Mouse (Mus musculus) neural tube, embryonic 14.5 days (tissue): Measurements from ENCODE around the gene Slc19a2. TPM values are rescaled to one million over a fixed set of nuclear protein-coding genes. Genes with fewer than 3 reads are reported as not detected.
A peak's percentile ranks its signal among the peaks of the same experiment; 100 is the strongest.

Experiments used
- ATAC-seq: fragments of 200-750 bp; cut with Nextera tagmentation; 2 replicates; pipeline ENCODE4 v1.8.0; 2017; ENCODE audit warnings: low read depth, mild to moderate bottlenecking, moderate TSS enrichment, moderate library complexity
- H3K27ac ChIP-seq: fragments of 300-500 bp; sonication (generic); 2 replicates; pipeline ENCODE4 v1.5.1; 2014; ENCODE audit warnings: low read depth, mild to moderate bottlenecking, control low read depth, low read length, moderate library complexity, mixed read lengths
- H3K27me3 ChIP-seq: fragments of 300-500 bp; sonication (generic); 2 replicates; pipeline ENCODE4 v1.6.1; 2014; ENCODE audit warnings: low read length; ENCODE audit not compliant: control insufficient read depth, insufficient read depth
- H3K36me3 ChIP-seq: fragments of 300-500 bp; sonication (generic); 2 replicates; pipeline ENCODE4 v1.6.1; 2014; ENCODE audit warnings: low read length, mixed read lengths; ENCODE audit not compliant: control insufficient read depth, insufficient read depth
- H3K4me1 ChIP-seq: fragments of 300-500 bp; sonication (generic); 2 replicates; pipeline ENCODE4 v1.6.1; 2014; ENCODE audit warnings: low read length; ENCODE audit not compliant: control insufficient read depth, insufficient read depth
- H3K4me2 ChIP-seq: fragments of 300-500 bp; sonication (generic); 2 replicates; pipeline ENCODE4 v1.6.1; 2014; ENCODE audit warnings: mild to moderate bottlenecking, low read depth, low read length, control low read depth
- H3K4me3 ChIP-seq: fragments of 300-500 bp; sonication (generic); 2 replicates; pipeline ENCODE4 v1.5.1; 2014; ENCODE audit warnings: low read depth, low read length, control low read depth, mixed read lengths
- H3K9ac ChIP-seq: fragments of 300-500 bp; sonication (generic); replicated peaks from 2 replicates; pipeline ENCODE4 v1.6.1; 2014; ENCODE audit warnings: low read depth, mild to moderate bottlenecking, control low read depth, low read length, mixed read lengths
- H3K9me3 ChIP-seq: fragments of 300-500 bp; sonication (generic); 2 replicates; pipeline ENCODE4 v1.6.1; 2016; ENCODE audit warnings: low read length; ENCODE audit not compliant: control insufficient read depth
- WGBS: fragments of 180-500 bp; shearing (Covaris S2); extraction: QIAGEN DNeasy Blood & Tissue Kit; methylation state at CpG from one replicate; pipeline ENCODE4 v1.1.7; 2014; 5-methylcytosine and 5-hydroxymethylcytosine counted together
- polyA plus RNA-seq: library from polyadenylated mRNA; unstranded; fragments of >200 nt; fragmentation: Nextera tagmentation; extraction: Ambion mirVana; gene quantifications from 2 replicates; pipeline ENCODE4 v1.2.1, GENCODE M21; 2014

Slc19a2 gene
- polyA plus RNA-seq = 7.3 and 8.7 TPM in 2 replicates

- Histone ChIP-seq H3K4me1 (0 out of 2 replicates have a peak, but pooled peaks cover 10% of the 10 kb centered on the region), H3K9ac (peak within 1 kb of the TSS; percentile 64), H3K9me3 (no peaks in the 10 kb centered on the region), H3K36me3 (no peaks in the 10 kb centered on the region), H3K27ac (peak within 1 kb of the TSS; percentile 60), H3K4me2 (peak within 1 kb of the TSS; percentile 73), H3K4me3 (peak within 1 kb of the TSS; percentile 76), H3K27me3 (no peaks in the 10 kb centered on the region)
- WGBS = under 1% methylated on average over 59 of the region's 79 CpGs
- ATAC-seq = peak; percentile 96
Observed at GRCm38 (mm10) chr1:164248465-164249331, at the start of gene Slc19a2. TSS of gene Slc19a2 (plus strand) at chr1:164249046.

- Histone ChIP-seq H3K27me3 (no peaks in the 10 kb centered on the region), H3K27ac (no peak overlapping the region), H3K36me3 (no peaks in the 10 kb centered on the region), H3K9me3 (no peaks in the 10 kb centered on the region), H3K4me2 (no peak overlapping the region), H3K9ac (no peak overlapping the region), H3K4me1 (no peaks in the 10 kb centered on the region), H3K4me3 (no peak overlapping the region)
- WGBS = 91% methylated on average over 4 of the region's 4 CpGs
- no peak for ATAC-seq
Observed at GRCm38 (mm10) chr1:164199551-164199950, 49.3 kb upstream of the Slc19a2 start.

GRCm38 (mm10) chr1:164208437-164208836 is 40.4 kb upstream of the Slc19a2 start:
- Histone ChIP-seq H3K27me3 (no peaks in the 10 kb centered on the region), H3K9ac (no peak overlapping the region), H3K4me3 (no peak overlapping the region), H3K4me1 (no peaks in the 10 kb centered on the region), H3K36me3 (no peaks in the 10 kb centered on the region), H3K9me3 (no peaks in the 10 kb centered on the region), H3K27ac (no peak overlapping the region), H3K4me2 (no peak overlapping the region)
- no peak for ATAC-seq
- WGBS = 87% methylated on average over 2 of the region's 2 CpGs

GRCm38 (mm10) chr1:164210899-164211298 is 37.9 kb upstream of the Slc19a2 start:
- Histone ChIP-seq H3K4me1 (no peaks in the 10 kb centered on the region), H3K9ac (no peak overlapping the region), H3K27ac (no peak overlapping the region), H3K4me2 (no peak overlapping the region), H3K4me3 (no peak overlapping the region), H3K36me3 (no peaks in the 10 kb centered on the region), H3K9me3 (no peaks in the 10 kb centered on the region), H3K27me3 (no peaks in the 10 kb centered on the region)
- 82% methylated on average over 4 of the region's 4 CpGs for WGBS
- no peak for ATAC-seq

GRCm38 (mm10) chr1:164212686-164213085 is 36.2 kb upstream of the Slc19a2 start:
- Histone ChIP-seq H3K9ac (no peak overlapping the region), H3K4me1 (no peaks in the 10 kb centered on the region), H3K9me3 (no peaks in the 10 kb centered on the region), H3K4me2 (no peak overlapping the region), H3K36me3 (no peaks in the 10 kb centered on the region), H3K27me3 (no peaks in the 10 kb centered on the region), H3K27ac (no peak overlapping the region), H3K4me3 (no peak overlapping the region)
- no peak for ATAC-seq
- 87% methylated on average over 8 of the region's 8 CpGs for WGBS

DNA sequence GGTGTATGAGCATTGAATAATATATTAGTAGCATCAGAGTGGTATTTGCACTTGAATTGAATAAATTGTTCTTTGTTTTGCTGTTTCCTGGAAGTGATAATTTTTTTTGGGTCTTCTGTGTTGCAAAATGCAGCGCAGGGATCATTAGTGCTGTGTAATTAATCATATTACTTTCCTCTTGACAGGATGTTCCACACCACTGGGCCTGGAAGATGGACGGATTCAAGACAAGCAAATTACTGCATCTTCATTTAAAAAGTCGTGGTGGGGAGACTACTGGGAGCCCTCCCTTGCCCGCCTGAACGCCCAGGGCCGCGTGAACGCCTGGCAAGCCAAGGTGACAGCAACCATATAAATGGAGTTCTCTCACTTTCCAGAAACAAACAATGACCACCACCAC is 34.7 kb upstream of the Slc19a2 start:
- H3K4me3 ChIP-seq = no peak overlapping the region
- H3K9me3 ChIP-seq = no peaks in the 10 kb centered on the region
- H3K4me1 ChIP-seq = no peaks in the 10 kb centered on the region
- no peak for ATAC-seq
- H3K9ac ChIP-seq = no peak overlapping the region
- WGBS = 49% methylated on average over 8 of the region's 8 CpGs
- H3K27me3 ChIP-seq = no peaks in the 10 kb centered on the region
- H3K4me2 ChIP-seq = no peak overlapping the region
- no peak overlapping the region for H3K27ac ChIP-seq
- H3K36me3 ChIP-seq = no peaks in the 10 kb centered on the region

GRCm38 (mm10) chr1:164215097-164215496 is 33.7 kb upstream of the Slc19a2 start:
- ATAC-seq = no peak
- Histone ChIP-seq H3K9me3 (no peaks in the 10 kb centered on the region), H3K4me1 (no peaks in the 10 kb centered on the region), H3K36me3 (no peaks in the 10 kb centered on the region), H3K4me2 (no peak overlapping the region), H3K9ac (no peak overlapping the region), H3K27me3 (no peaks in the 10 kb centered on the region), H3K27ac (no peak overlapping the region), H3K4me3 (no peak overlapping the region)
- WGBS = 84% methylated on average over 3 of the region's 3 CpGs

DNA sequence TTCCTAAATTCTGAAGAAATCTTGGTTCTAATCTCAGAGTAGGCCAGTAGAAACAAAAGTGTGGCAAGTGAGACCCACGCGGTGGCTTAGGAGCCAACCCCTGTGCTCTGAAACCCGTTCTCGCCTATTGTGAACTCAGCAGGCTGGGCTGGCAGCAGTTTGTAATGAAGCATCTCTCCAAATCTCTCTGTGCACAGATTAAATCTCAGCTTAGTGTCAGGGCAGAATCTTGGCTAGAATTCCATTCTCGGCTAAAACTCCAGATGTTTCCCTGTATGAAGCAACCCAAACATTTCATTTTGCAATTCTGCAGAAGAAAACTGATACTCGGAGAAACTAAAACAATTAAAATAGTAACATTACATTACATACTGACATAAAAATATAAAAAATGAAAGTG is 33.3 kb upstream of the Slc19a2 start:
- no peak overlapping the region for H3K9ac ChIP-seq
- no peak overlapping the region for H3K27ac ChIP-seq
- no peaks in the 10 kb centered on the region for H3K9me3 ChIP-seq
- H3K4me3 ChIP-seq = no peak overlapping the region
- no peak for ATAC-seq
- WGBS = 84% methylated on average over 6 of the region's 6 CpGs
- no peak overlapping the region for H3K4me2 ChIP-seq
- no peaks in the 10 kb centered on the region for H3K4me1 ChIP-seq
- no peaks in the 10 kb centered on the region for H3K36me3 ChIP-seq
- H3K27me3 ChIP-seq = no peaks in the 10 kb centered on the region

GRCm38 (mm10) chr1:164217791-164218685 is 30.8 kb upstream of the Slc19a2 start:
- 43% methylated on average over 15 of the region's 15 CpGs for WGBS
- no peaks in the 10 kb centered on the region for H3K4me1 ChIP-seq

More at GRCm38 (mm10) chr1:164217791-164218685, 30.8 kb upstream of the Slc19a2 start:
- Histone ChIP-seq H3K9me3 (no peaks in the 10 kb centered on the region), H3K27me3 (no peaks in the 10 kb centered on the region), H3K4me3 (no peak overlapping the region), H3K27ac (no peak overlapping the region), H3K4me2 (no peak overlapping the region), H3K36me3 (no peaks in the 10 kb centered on the region), H3K9ac (no peak overlapping the region)
- ATAC-seq = no peak; the same call in 1 of the 2 replicates
